Mouse (Mus musculus) heart, embryonic 13.5 days (tissue): Measurements from ENCODE around the gene Arhgap8. TPM values are rescaled to one million over a fixed set of nuclear protein-coding genes. Genes with fewer than 3 reads are reported as not detected.

ENCODE experiments used
- ATAC-seq: fragments of 200-750 bp; cut with Nextera tagmentation; 2 replicates; pipeline ENCODE4 v1.8.0; 2017; ENCODE audit warnings: moderate TSS enrichment; ENCODE audit not compliant: insufficient number of reproducible peaks, low FRiP score, low TSS enrichment; ENCODE audit errors: extremely low read depth
- H3K27ac ChIP-seq: fragments of 300-500 bp; sonication (generic); replicated peaks from 2 replicates; pipeline ENCODE4 v1.5.1; 2015; ENCODE audit warnings: moderate library complexity, mild to moderate bottlenecking, inconsistent platforms
- H3K27me3 ChIP-seq: fragments of 300-500 bp; sonication (generic); replicated peaks from 2 replicates; pipeline ENCODE4 v1.6.1; 2015; ENCODE audit warnings: mild to moderate bottlenecking, inconsistent platforms
- H3K36me3 ChIP-seq: fragments of 300-500 bp; sonication (generic); 2 replicates; pipeline ENCODE4 v1.6.1; 2015; ENCODE audit warnings: mild to moderate bottlenecking, inconsistent platforms
- H3K4me1 ChIP-seq: fragments of 300-500 bp; sonication (generic); 2 replicates; pipeline ENCODE4 v1.6.1; 2015; ENCODE audit warnings: inconsistent platforms
- H3K4me2 ChIP-seq: fragments of 300-500 bp; sonication (generic); 2 replicates; pipeline ENCODE4 v1.6.1; 2015; ENCODE audit warnings: inconsistent platforms, mild to moderate bottlenecking, moderate library complexity
- H3K4me3 ChIP-seq: fragments of 300-500 bp; sonication (generic); 2 replicates; pipeline ENCODE4 v1.5.1; 2015; ENCODE audit warnings: moderate library complexity, mild to moderate bottlenecking, inconsistent platforms
- H3K9ac ChIP-seq: fragments of 300-500 bp; sonication (generic); 2 replicates; pipeline ENCODE4 v1.6.1; 2015; ENCODE audit warnings: inconsistent platforms, mild to moderate bottlenecking, moderate library complexity
- H3K9me3 ChIP-seq: fragments of 300-500 bp; sonication (generic); 2 replicates; pipeline ENCODE4 v1.6.1; 2016; ENCODE audit warnings: inconsistent platforms
- WGBS: fragments of 180-500 bp; shearing (Covaris S2); methylation state at CpG from one replicate; pipeline ENCODE4 v1.1.7; 2015; ENCODE audit warnings: mixed read lengths; 5-methylcytosine and 5-hydroxymethylcytosine counted together
- polyA plus RNA-seq: library from polyadenylated mRNA; unstranded; fragments of >200 nt; fragmentation: Nextera tagmentation; extraction: Ambion mirVana; gene quantifications from 2 replicates; pipeline ENCODE4 v1.2.1, GENCODE M21; 2015

Gene Arhgap8
- polyA plus RNA-seq, 1 experiment from 2014 or later: 5.5 TPM

GRCm38 (mm10) chr15:84812831-84813357 lies 93.0 kb downstream of the Arhgap8 start:
- H3K4me3 ChIP-seq: no peak overlapping the region
- H3K9me3 ChIP-seq: no peaks in the 10 kb centered on the region
- H3K4me2 ChIP-seq: no peak overlapping the region
- no peak overlapping the region for H3K9ac ChIP-seq
- no peaks in the 10 kb centered on the region for H3K36me3 ChIP-seq
- no peak overlapping the region for H3K27ac ChIP-seq
- H3K4me1 ChIP-seq: no peaks in the 10 kb centered on the region
- WGBS: 81% methylated on average over 11 of the region's 11 CpGs
- no peaks in the 10 kb centered on the region for H3K27me3 ChIP-seq
- ATAC-seq: no peak

- Histone ChIP-seq H3K4me3 (no peak overlapping the region), H3K27me3 (no peaks in the 10 kb centered on the region), H3K9me3 (no peaks in the 10 kb centered on the region), H3K4me1 (no peaks in the 10 kb centered on the region), H3K36me3 (no peaks in the 10 kb centered on the region), H3K4me2 (no peak overlapping the region), H3K9ac (no peak overlapping the region), H3K27ac (no peak overlapping the region)
- WGBS: 52% methylated on average over 4 of the region's 4 CpGs
- ATAC-seq: no peak
Measured at GRCm38 (mm10) chr15:84815171-84815570, 95.3 kb downstream of the Arhgap8 start.

GRCm38 (mm10) chr15:84817589-84817988 lies 97.7 kb downstream of the Arhgap8 start:
- ATAC-seq: no peak
- Histone ChIP-seq H3K27ac (no peak overlapping the region), H3K4me1 (no peaks in the 10 kb centered on the region), H3K9ac (no peak overlapping the region), H3K4me2 (no peak overlapping the region), H3K27me3 (no peaks in the 10 kb centered on the region), H3K36me3 (no peaks in the 10 kb centered on the region), H3K9me3 (no peaks in the 10 kb centered on the region), H3K4me3 (no peak overlapping the region)
- WGBS: 66% methylated on average over 3 of the region's 3 CpGs

DNA sequence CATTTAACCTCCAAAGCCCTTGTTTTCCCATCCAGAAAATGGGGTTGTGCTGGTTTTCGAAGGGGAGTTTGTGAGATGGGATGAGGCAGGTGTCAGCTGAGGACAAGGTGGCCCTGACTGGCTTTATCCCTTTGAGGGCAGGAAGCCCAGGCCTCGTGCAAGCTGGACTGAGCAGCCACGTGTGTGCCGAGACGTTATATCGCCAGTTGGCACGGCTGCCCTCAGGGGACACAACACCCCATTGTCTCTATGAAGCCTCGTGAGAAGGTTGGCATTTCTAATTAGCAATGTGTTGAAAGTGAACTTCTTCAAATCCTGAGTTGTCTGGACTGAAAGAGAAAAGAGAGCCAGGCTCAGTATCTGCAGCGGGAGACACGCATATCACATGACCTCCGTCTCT lies 98.4 kb downstream of the Arhgap8 start:
- Histone ChIP-seq H3K9ac (no peak overlapping the region), H3K27me3 (no peaks in the 10 kb centered on the region), H3K4me2 (no peak overlapping the region), H3K27ac (no peak overlapping the region), H3K9me3 (no peaks in the 10 kb centered on the region), H3K36me3 (no peaks in the 10 kb centered on the region), H3K4me1 (no peaks in the 10 kb centered on the region), H3K4me3 (no peak overlapping the region)
- ATAC-seq: no peak
- WGBS: 84% methylated on average over 11 of the region's 11 CpGs

- no peak overlapping the region for H3K4me3 ChIP-seq
- no peaks in the 10 kb centered on the region for H3K4me1 ChIP-seq
- no peak overlapping the region for H3K4me2 ChIP-seq
- no peak overlapping the region for H3K9ac ChIP-seq
- H3K27me3 ChIP-seq: no peaks in the 10 kb centered on the region
- 79% methylated on average over 4 of the region's 4 CpGs for WGBS
- no peaks in the 10 kb centered on the region for H3K36me3 ChIP-seq
- ATAC-seq: no peak
- H3K9me3 ChIP-seq: no peaks in the 10 kb centered on the region
- H3K27ac ChIP-seq: no peak overlapping the region
Measured at GRCm38 (mm10) chr15:84820811-84821210, 101.0 kb downstream of the Arhgap8 start.

Other genes starting within 250 kb of the Arhgap8 start
- gene Rtl6, start 162.2 kb upstream of the Arhgap8 start, polyA plus RNA-seq: 9.2 and 9.8 TPM in 2 replicates
- 20.7 and 21.1 TPM in 2 replicates for gene Prr5, start 50.4 kb upstream of the Arhgap8 start, polyA plus RNA-seq
- 0.08 and 0.14 TPM in 2 replicates for gene Phf21b, start 136.0 kb downstream of the Arhgap8 start, polyA plus RNA-seq
- gene Gm29666, start 200.0 kb downstream of the Arhgap8 start, polyA plus RNA-seq: 0.41 and 0.56 TPM in 2 replicates
- 19.3 and 20.4 TPM in 2 replicates for gene Nup50, start 203.4 kb downstream of the Arhgap8 start, polyA plus RNA-seq